Mouse (Mus musculus): ENCODE measurements around the gene Ksr1. TPM values are rescaled to one million over a fixed set of nuclear protein-coding genes. Genes with fewer than 3 reads are reported as not detected.
A peak's percentile ranks its signal among the peaks of the same experiment; 100 is the strongest.

Gene Ksr1
- polyA plus RNA-seq, 1 experiment = 14.5 TPM

- Histone ChIP-seq H3K27me3 (ENCODE audit: control insufficient read depth, insufficient read depth, low read length) (no peaks in the 10 kb centered on the region), H3K4me1 (ENCODE audit: control insufficient read depth, insufficient read depth, insufficient read length) (peaks cover 14% of the 10 kb centered on the region; the same call in 1 of the 2 replicates), H3K36me3 (ENCODE audit: control insufficient read depth, insufficient read depth, low read length) (no peaks in the 10 kb centered on the region), H3K4me3 (ENCODE audit: extremely low read depth, insufficient read depth, insufficient read length) (no peak overlapping the region), H3K27ac (ENCODE audit: insufficient read depth, low read length) (peak overlapping the region; percentile 23; the same call in 1 of the 2 replicates)
- WGBS = 28% methylated on average over 7 of the region's 7 CpGs
- TF ChIP-seq CTCF (IDR thresholded peaks at IDR 0.05; ENCODE audit: extremely low read depth, insufficient read depth, insufficient read length, insufficient replicate concordance) (no peak), POLR2A (IDR thresholded peaks at IDR 0.05; ENCODE audit: low read depth, low read length) (no peak)
- DNase-seq (ENCODE audit: low read depth in 1 of 2, low spot score in 2 of 2) = no peak
These were observed 10.4 kb downstream of the Ksr1 start for GRCm38 (mm10) chr11:79135685-79136360.

- no peak overlapping the region for H3K27ac ChIP-seq (ENCODE audit: insufficient read depth, low read length)
- H3K27me3 ChIP-seq (ENCODE audit: control insufficient read depth, insufficient read depth, low read length) = no peaks in the 10 kb centered on the region
- TF ChIP-seq POLR2A (IDR thresholded peaks at IDR 0.05; ENCODE audit: low read depth, low read length) = no peak
- TF ChIP-seq CTCF (IDR thresholded peaks at IDR 0.05; ENCODE audit: extremely low read depth, insufficient read depth, insufficient read length, insufficient replicate concordance) = no peak
- 89% methylated on average over 13 of the region's 13 CpGs for WGBS
- no peak overlapping the region for H3K4me3 ChIP-seq (ENCODE audit: extremely low read depth, insufficient read depth, insufficient read length)
- peaks cover 15% of the 10 kb centered on the region; the same call in 1 of the 2 replicates for H3K4me1 ChIP-seq (ENCODE audit: control insufficient read depth, insufficient read depth, insufficient read length)
- DNase-seq (ENCODE audit: low read depth in 1 of 2, low spot score in 2 of 2) = no peak
- no peaks in the 10 kb centered on the region for H3K36me3 ChIP-seq (ENCODE audit: control insufficient read depth, insufficient read depth, low read length)
These were observed 11.1 kb downstream of the Ksr1 start for GRCm38 (mm10) chr11:79135105-79135503.

- H3K4me1 ChIP-seq (ENCODE audit: control insufficient read depth, insufficient read depth, insufficient read length) = peaks cover 20% of the 10 kb centered on the region; the same call in 1 of the 2 replicates
- no peaks in the 10 kb centered on the region for H3K27me3 ChIP-seq (ENCODE audit: control insufficient read depth, insufficient read depth, low read length)
- no peak overlapping the region for H3K27ac ChIP-seq (ENCODE audit: insufficient read depth, low read length)
- WGBS = 76% methylated on average over 13 of the region's 13 CpGs
- H3K36me3 ChIP-seq (ENCODE audit: control insufficient read depth, insufficient read depth, low read length) = no peaks in the 10 kb centered on the region
- no peak overlapping the region for H3K4me3 ChIP-seq (ENCODE audit: extremely low read depth, insufficient read depth, insufficient read length)
- TF ChIP-seq CTCF (IDR thresholded peaks at IDR 0.05; ENCODE audit: extremely low read depth, insufficient read depth, insufficient read length, insufficient replicate concordance) = no peak
- no peak for TF ChIP-seq POLR2A (IDR thresholded peaks at IDR 0.05; ENCODE audit: low read depth, low read length)
- DNase-seq (ENCODE audit: low read depth in 1 of 2, low spot score in 2 of 2) = no peak
These were observed 11.6 kb downstream of the Ksr1 start for GRCm38 (mm10) chr11:79134416-79135104.

- no peak for DNase-seq (ENCODE audit: low read depth in 1 of 2, low spot score in 2 of 2)
- no peak overlapping the region for H3K4me3 ChIP-seq (ENCODE audit: extremely low read depth, insufficient read depth, insufficient read length)
- no peaks in the 10 kb centered on the region for H3K27me3 ChIP-seq (ENCODE audit: control insufficient read depth, insufficient read depth, low read length)
- H3K4me1 ChIP-seq (ENCODE audit: control insufficient read depth, insufficient read depth, insufficient read length) = peaks cover 26% of the 10 kb centered on the region; the same call in 1 of the 2 replicates
- H3K36me3 ChIP-seq (ENCODE audit: control insufficient read depth, insufficient read depth, low read length) = no peaks in the 10 kb centered on the region
- TF ChIP-seq POLR2A (IDR thresholded peaks at IDR 0.05; ENCODE audit: low read depth, low read length) (no peak), CTCF (IDR thresholded peaks at IDR 0.05; ENCODE audit: extremely low read depth, insufficient read depth, insufficient read length, insufficient replicate concordance) (no peak)
- 93% methylated on average over 9 of the region's 9 CpGs for WGBS
- H3K27ac ChIP-seq (ENCODE audit: insufficient read depth, low read length) = no peak overlapping the region
These were observed 12.2 kb downstream of the Ksr1 start for GRCm38 (mm10) chr11:79133961-79134360.

GRCm38 (mm10) chr11:79133051-79133450 lies 13.2 kb downstream of the Ksr1 start:
- Histone ChIP-seq H3K27me3 (ENCODE audit: control insufficient read depth, insufficient read depth, low read length) (no peaks in the 10 kb centered on the region), H3K4me1 (ENCODE audit: control insufficient read depth, insufficient read depth, insufficient read length) (peaks cover 27% of the 10 kb centered on the region; the same call in 1 of the 2 replicates), H3K36me3 (ENCODE audit: control insufficient read depth, insufficient read depth, low read length) (no peaks in the 10 kb centered on the region), H3K4me3 (ENCODE audit: extremely low read depth, insufficient read depth, insufficient read length) (no peak overlapping the region), H3K27ac (ENCODE audit: insufficient read depth, low read length) (no peak overlapping the region)
- TF ChIP-seq CTCF (IDR thresholded peaks at IDR 0.05; ENCODE audit: extremely low read depth, insufficient read depth, insufficient read length, insufficient replicate concordance) (no peak), POLR2A (IDR thresholded peaks at IDR 0.05; ENCODE audit: low read depth, low read length) (no peak)
- WGBS = 70% methylated on average over 5 of the region's 5 CpGs
- DNase-seq (ENCODE audit: low read depth in 1 of 2, low spot score in 2 of 2) = no peak

GRCm38 (mm10) chr11:79131949-79132411 lies 14.2 kb downstream of the Ksr1 start:
- H3K4me1 ChIP-seq (ENCODE audit: control insufficient read depth, insufficient read depth, insufficient read length) = peaks cover 27% of the 10 kb centered on the region; the same call in 1 of the 2 replicates
- WGBS = 48% methylated on average over 9 of the region's 9 CpGs
- no peak overlapping the region for H3K27ac ChIP-seq (ENCODE audit: insufficient read depth, low read length)
- H3K27me3 ChIP-seq (ENCODE audit: control insufficient read depth, insufficient read depth, low read length) = no peaks in the 10 kb centered on the region
- TF ChIP-seq CTCF (IDR thresholded peaks at IDR 0.05; ENCODE audit: extremely low read depth, insufficient read depth, insufficient read length, insufficient replicate concordance) (no peak), POLR2A (IDR thresholded peaks at IDR 0.05; ENCODE audit: low read depth, low read length) (no peak)
- DNase-seq (ENCODE audit: low read depth in 1 of 2, low spot score in 2 of 2) = no peak
- H3K4me3 ChIP-seq (ENCODE audit: extremely low read depth, insufficient read depth, insufficient read length) = no peak overlapping the region
- H3K36me3 ChIP-seq (ENCODE audit: control insufficient read depth, insufficient read depth, low read length) = no peaks in the 10 kb centered on the region
